Mouse (Mus musculus): ENCODE results near the gene Rbm4.

Gene Rbm4

GRCm38 (mm10) chr19:4737866-4738265 lies 55.8 kb downstream of the Rbm4 start:
- DNase-seq, result no peak
